Comparison of ENCODE assay signal across 8 mouse cellular contexts in genomic region chr13:98890871-98891219, GRCm38 (mm10). TPM values are rescaled to one million over a fixed set of nuclear protein-coding genes. Genes with fewer than 3 reads are reported as not detected.
DNase-seq lines count a peak whose midpoint lies in the region; ATAC-seq lines count a peak whose summit lies in the region.

No protein-coding gene starts in this region.

- H3K4me1 ChIP-seq in heart, embryonic 14.5 days (ENCODE audit: control insufficient read depth in 2 of 2, insufficient read depth in 2 of 2, low read length in 2 of 2), result peaks cover 4 to 34% of the 10 kb centered on the region in 2 experiments
- H3K4me1 ChIP-seq in liver, embryonic 13.5 days (replicated peaks), result peaks cover 63% of the 10 kb centered on the region
- H3K4me1 ChIP-seq in stomach, embryonic 16.5 days (ENCODE audit: control insufficient read depth, insufficient read depth, low read length), result peaks cover 10% of the 10 kb centered on the region

- ATAC-seq in erythroid progenitor cell, adult 5-6 weeks (replicated peaks; ENCODE audit: low FRiP score, poor library complexity, severe bottlenecking), result peak; percentile 85
- ATAC-seq in heart, embryonic 14.5 days (ENCODE audit: insufficient number of reproducible peaks, insufficient read depth, low FRiP score, low read depth), result peak; percentile 91
- peak; percentile 84 for ATAC-seq in liver, embryonic 13.5 days (ENCODE audit: low read depth)
- ATAC-seq in stomach, embryonic 16.5 days (ENCODE audit: insufficient read depth, low FRiP score), result peak; percentile 89

- no peaks in the 10 kb centered on the region for H3K9me3 ChIP-seq in heart, embryonic 14.5 days (ENCODE audit: control insufficient read depth, low read length)
- no peaks in the 10 kb centered on the region for H3K9me3 ChIP-seq in liver, embryonic 13.5 days (replicated peaks)
- no peaks in the 10 kb centered on the region for H3K9me3 ChIP-seq in stomach, embryonic 16.5 days (replicated peaks; ENCODE audit: control insufficient read depth, low read length)

- H3K9ac ChIP-seq in heart, embryonic 14.5 days (ENCODE audit: low read length), result peak overlapping the region; percentile 94
- H3K9ac ChIP-seq in liver, embryonic 13.5 days, result peak overlapping the region; percentile 83
- H3K9ac ChIP-seq in stomach, embryonic 16.5 days (ENCODE audit: low read length), result peak overlapping the region; percentile 96

- H3K27ac ChIP-seq in heart, embryonic 14.5 days (replicated peaks in 1 of 2; ENCODE audit: control insufficient read depth in 1 of 2, insufficient read depth in 1 of 2, low read depth in 2 of 2, low read length in 2 of 2), result peak overlapping the region; percentile 78 to 97
- H3K27ac ChIP-seq in liver, embryonic 13.5 days, result peak overlapping the region; percentile 86
- peak overlapping the region; percentile 99 for H3K27ac ChIP-seq in stomach, embryonic 16.5 days (ENCODE audit: low read length)

- peak overlapping the region; percentile 85 for H3K4me2 ChIP-seq in heart, embryonic 14.5 days (ENCODE audit: low read length)
- peak overlapping the region; percentile 90 for H3K4me2 ChIP-seq in liver, embryonic 13.5 days
- peak overlapping the region; percentile 79 for H3K4me2 ChIP-seq in stomach, embryonic 16.5 days (ENCODE audit: low read depth, low read length)

- H3K27me3 ChIP-seq in heart, embryonic 14.5 days (ENCODE audit: control insufficient read depth, insufficient read depth, low read length), result no peaks in the 10 kb centered on the region
- H3K27me3 ChIP-seq in liver, embryonic 13.5 days, result no peaks in the 10 kb centered on the region
- no peaks in the 10 kb centered on the region for H3K27me3 ChIP-seq in stomach, embryonic 16.5 days (ENCODE audit: control insufficient read depth, insufficient read depth, low read length)

- DNase-seq in CD4-positive helper T cell, adult 2 months (ENCODE audit: low read depth, low spot score), result peak; percentile 78
- peak; percentile 69 for DNase-seq in brain, embryonic 18.5 days (ENCODE audit: low read depth, low spot score)
- peak; percentile 90 for DNase-seq in kidney, postnatal 14 days
- peak; percentile 74 for DNase-seq in liver, embryonic 13.5 days
- DNase-seq in neural tube, embryonic 10.5 days (ENCODE audit: extremely low spot score, low spot score), result peak; percentile 89

- under 1% methylated on average over 32 of the region's 32 CpGs for WGBS in heart, embryonic 14.5 days
- WGBS in liver, embryonic 13.5 days (ENCODE audit: insufficient replicate concordance), result under 1% methylated on average over 32 of the region's 32 CpGs
- under 1% methylated on average over 30 of the region's 32 CpGs for WGBS in stomach, embryonic 16.5 days

- peaks cover 30% of the 10 kb centered on the region for H3K36me3 ChIP-seq in heart, embryonic 14.5 days (ENCODE audit: control insufficient read depth, insufficient read depth, low read length)
- H3K36me3 ChIP-seq in liver, embryonic 13.5 days, result peaks cover 25% of the 10 kb centered on the region
- H3K36me3 ChIP-seq in stomach, embryonic 16.5 days (ENCODE audit: control insufficient read depth, insufficient read depth, low read length), result peaks cover 12% of the 10 kb centered on the region

- H3K4me3 ChIP-seq in heart, embryonic 14.5 days (ENCODE audit: control insufficient read depth in 1 of 2, insufficient read depth in 1 of 2, low read depth in 1 of 2, low read length in 2 of 2), result peak overlapping the region; percentile 74 to 83
- peak overlapping the region; percentile 77 for H3K4me3 ChIP-seq in liver, embryonic 13.5 days (replicated peaks)
- peak overlapping the region; percentile 91 for H3K4me3 ChIP-seq in stomach, embryonic 16.5 days (replicated peaks; ENCODE audit: low read length)

RNA-seq across cellular contexts. Expression of gene Tnpo1, which starts 35.3 kb away (rescaled TPM):
- total RNA-seq in erythroid progenitor cell, adult 5-6 weeks (2015; ENCODE audit: low replicate concordance), result 45.3 and 46.9 TPM in 2 replicates
- 33.6 and 38.2 TPM in 2 replicates for total RNA-seq in erythroid progenitor cell, adult 5-6 weeks (2017; ENCODE audit: low replicate concordance)
- polyA plus RNA-seq in heart, embryonic 14.5 days (2014; fragmentation: Nextera tagmentation; extraction: Ambion mirVana), result 27.9 and 39.6 TPM in 2 replicates
- 26.5 and 31.4 TPM in 2 replicates for polyA plus RNA-seq in liver, embryonic 13.5 days (2015; fragmentation: Nextera tagmentation; extraction: Ambion mirVana)
- polyA plus RNA-seq in stomach, embryonic 16.5 days (2015; fragmentation: Nextera tagmentation; extraction: Ambion mirVana), result 50.9 and 58.3 TPM in 2 replicates

Comparison
In these comparisons a context has a peak if more than half of its experiments do, and no peak if none do; other contexts are left out.
1. Peak in every context shown above with its lines: DNase-seq, ATAC-seq, H3K4me3 ChIP-seq and H3K27ac ChIP-seq.